Mouse (Mus musculus): ENCODE results near the gene Plcg2. TPM values are rescaled to one million over a fixed set of nuclear protein-coding genes. Genes with fewer than 3 reads are reported as not detected.

Plcg2 gene
- polyA plus RNA-seq, 1 experiment from 2014 or later, result 6.1 TPM

DNA sequence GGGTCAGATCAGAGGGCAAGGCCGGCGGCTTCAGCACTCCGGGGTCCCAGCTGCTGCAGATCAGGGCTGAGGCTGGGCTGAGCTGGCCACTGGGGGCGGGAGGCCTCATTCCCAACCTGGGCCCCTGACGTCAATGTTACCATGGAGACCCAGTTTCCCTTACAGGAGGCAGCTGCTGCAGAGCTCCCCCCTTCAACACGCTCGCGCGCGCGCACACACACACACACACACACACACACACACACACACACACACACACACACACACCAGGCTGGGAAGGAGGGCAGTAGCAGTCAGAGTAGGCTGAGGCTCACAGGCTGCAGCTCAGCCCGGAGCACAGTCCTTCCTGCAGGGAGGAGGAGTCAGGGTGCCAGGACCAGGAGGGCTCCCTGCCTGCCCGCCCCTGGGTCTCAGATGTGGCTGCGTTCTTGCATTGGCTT, 27.7 kb upstream of the Plcg2 start:
- Histone ChIP-seq H3K4me3 (peak overlapping the region; percentile 24), H3K27ac (no peak overlapping the region; the same call in 1 of the 2 replicates), H3K4me1 (replicated peaks) (peaks cover 12% of the 10 kb centered on the region), H3K4me2 (peak overlapping the region; percentile 57), H3K36me3 (no peaks in the 10 kb centered on the region), H3K9me3 (replicated peaks) (no peaks in the 10 kb centered on the region), H3K27me3 (no peaks in the 10 kb centered on the region), H3K9ac (no peak overlapping the region)
- ATAC-seq (replicated peaks; ENCODE audit: insufficient number of reproducible peaks, insufficient read depth, low FRiP score, low read depth), result peak; percentile 80
- WGBS, result under 1% methylated on average over 14 of the region's 14 CpGs

DNA sequence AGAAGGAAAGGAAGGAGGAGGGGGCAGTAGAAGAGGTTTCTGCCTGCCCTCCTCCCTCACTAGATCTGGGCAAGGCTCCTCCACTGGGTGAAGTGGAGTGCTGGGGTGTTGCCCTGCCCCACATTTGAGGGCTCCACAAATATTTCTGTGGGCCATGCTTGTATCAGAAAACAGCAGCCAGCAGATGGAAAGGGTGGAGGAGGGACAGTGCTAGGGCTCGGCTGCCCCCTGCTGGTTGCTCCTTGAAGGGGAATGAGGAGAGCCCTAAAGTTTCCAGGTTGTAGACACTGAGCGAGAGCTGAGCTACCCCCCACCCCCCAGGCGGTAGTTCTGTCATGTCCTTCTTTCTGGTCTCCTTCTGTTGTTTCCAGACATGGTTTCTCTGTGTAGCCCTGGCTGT, 26.9 kb upstream of the Plcg2 start:
- H3K27ac ChIP-seq, result no peak overlapping the region
- no peaks in the 10 kb centered on the region for H3K9me3 ChIP-seq (replicated peaks)
- H3K4me1 ChIP-seq (replicated peaks), result peaks cover 12% of the 10 kb centered on the region
- WGBS, result 9% methylated on average over 3 of the region's 3 CpGs
- H3K4me3 ChIP-seq, result no peak overlapping the region
- H3K9ac ChIP-seq, result no peak overlapping the region
- no peaks in the 10 kb centered on the region for H3K27me3 ChIP-seq
- H3K4me2 ChIP-seq, result no peak overlapping the region
- no peaks in the 10 kb centered on the region for H3K36me3 ChIP-seq
- ATAC-seq (replicated peaks; ENCODE audit: insufficient number of reproducible peaks, insufficient read depth, low FRiP score, low read depth), result no peak; the same call in 1 of the 2 replicates

DNA sequence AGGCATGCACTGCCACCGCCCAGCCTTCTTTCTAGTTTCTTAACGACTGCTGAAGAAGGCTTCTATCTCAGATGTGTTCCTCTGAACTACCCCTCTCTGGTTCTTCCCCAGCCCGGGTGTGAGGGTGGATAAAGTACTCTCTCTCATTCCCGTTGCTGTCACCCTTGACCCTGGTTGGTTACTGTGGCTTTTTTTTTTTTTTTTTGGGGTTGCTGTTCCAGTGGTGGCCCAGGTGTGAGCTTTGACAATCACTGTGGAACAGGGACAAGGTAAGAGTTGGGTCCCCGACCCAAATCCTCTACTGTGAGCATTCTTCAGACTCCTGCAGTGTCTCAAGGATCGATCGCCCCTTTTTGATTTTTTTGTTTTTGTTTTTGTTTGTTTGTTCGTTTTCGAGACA, 26.4 kb upstream of the Plcg2 start:
- no peak for ATAC-seq (replicated peaks; ENCODE audit: insufficient number of reproducible peaks, insufficient read depth, low FRiP score, low read depth)
- H3K27ac ChIP-seq, result no peak overlapping the region
- no peak overlapping the region for H3K4me3 ChIP-seq
- 68% methylated on average over 9 of the region's 9 CpGs for WGBS
- no peak overlapping the region for H3K4me2 ChIP-seq
- no peaks in the 10 kb centered on the region for H3K27me3 ChIP-seq
- peaks cover 12% of the 10 kb centered on the region for H3K4me1 ChIP-seq (replicated peaks)
- no peaks in the 10 kb centered on the region for H3K9me3 ChIP-seq (replicated peaks)
- no peak overlapping the region for H3K9ac ChIP-seq
- no peaks in the 10 kb centered on the region for H3K36me3 ChIP-seq

DNA sequence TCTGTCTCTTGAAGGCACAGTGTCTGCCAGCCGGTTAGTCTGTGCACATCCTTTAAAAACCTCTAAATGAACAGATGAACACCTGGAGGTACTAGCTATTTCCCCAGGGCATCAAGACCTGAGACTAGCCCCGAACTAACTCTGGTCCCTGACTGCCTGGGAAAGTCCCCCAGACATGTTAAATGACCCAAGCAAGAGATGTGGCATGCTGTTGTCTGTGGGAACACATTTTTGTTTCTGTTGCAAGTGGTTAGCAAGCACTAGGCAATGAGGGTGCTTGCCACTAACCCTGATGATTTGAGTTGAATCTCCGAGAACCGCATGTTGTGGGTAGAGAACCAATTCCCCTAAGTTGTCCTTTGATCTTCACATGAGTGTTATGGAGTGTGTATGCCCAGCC, 25.8 kb upstream of the Plcg2 start:
- H3K4me2 ChIP-seq, result no peak overlapping the region
- ATAC-seq (replicated peaks; ENCODE audit: insufficient number of reproducible peaks, insufficient read depth, low FRiP score, low read depth), result no peak
- no peaks in the 10 kb centered on the region for H3K9me3 ChIP-seq (replicated peaks)
- no peak overlapping the region for H3K27ac ChIP-seq
- no peaks in the 10 kb centered on the region for H3K27me3 ChIP-seq
- H3K36me3 ChIP-seq, result no peaks in the 10 kb centered on the region
- 85% methylated on average over 4 of the region's 4 CpGs for WGBS
- H3K4me1 ChIP-seq (replicated peaks), result peaks cover 12% of the 10 kb centered on the region
- no peak overlapping the region for H3K9ac ChIP-seq
- no peak overlapping the region for H3K4me3 ChIP-seq

DNA sequence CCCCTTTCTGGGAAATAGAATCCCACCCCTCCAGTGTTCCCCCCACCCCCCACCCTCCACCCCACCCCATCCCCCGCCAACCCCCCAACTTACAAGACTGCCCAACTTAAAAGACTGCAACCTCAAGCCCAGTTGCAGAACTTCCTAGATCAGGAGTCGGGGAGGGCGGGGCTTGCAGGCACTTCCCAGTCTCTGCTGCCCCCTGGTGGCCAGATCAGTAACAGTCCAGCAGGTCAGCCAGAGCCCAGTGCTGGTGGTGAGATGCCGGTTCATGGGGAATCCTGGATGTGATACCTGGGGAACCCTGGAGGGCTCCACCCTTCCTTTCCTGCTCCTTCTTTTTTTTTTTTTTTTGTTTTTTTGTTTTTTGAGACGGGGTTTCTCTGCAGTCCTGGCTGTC, 23.1 kb upstream of the Plcg2 start:
- 0% methylated on average over 5 of the region's 5 CpGs for WGBS
- Histone ChIP-seq H3K36me3 (no peaks in the 10 kb centered on the region), H3K9me3 (replicated peaks) (no peaks in the 10 kb centered on the region), H3K4me1 (replicated peaks) (peaks cover 8% of the 10 kb centered on the region), H3K27ac (no peak overlapping the region), H3K4me2 (no peak overlapping the region), H3K9ac (no peak overlapping the region), H3K27me3 (no peaks in the 10 kb centered on the region), H3K4me3 (no peak overlapping the region)
- peak; percentile 24; the same call in 1 of the 2 replicates for ATAC-seq (replicated peaks; ENCODE audit: insufficient number of reproducible peaks, insufficient read depth, low FRiP score, low read depth)

DNA sequence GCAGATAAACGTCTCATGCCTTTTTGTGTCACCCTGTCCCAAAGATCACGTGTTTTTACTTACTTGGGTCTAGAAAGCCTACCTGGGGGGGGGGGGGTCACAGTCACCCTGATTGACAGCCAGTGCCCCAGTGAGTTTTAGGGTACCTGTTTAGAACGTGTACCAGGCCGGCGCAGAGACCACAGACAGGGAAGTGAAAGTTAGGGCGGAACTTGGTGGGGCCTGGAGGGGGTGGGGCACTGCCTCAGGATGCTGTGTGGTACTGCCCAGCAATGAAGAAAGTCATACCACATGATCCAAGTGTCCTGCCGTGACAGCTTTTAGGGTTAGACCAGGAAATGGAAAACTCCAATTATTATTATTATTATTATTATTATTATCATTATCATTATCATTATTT, 22.3 kb upstream of the Plcg2 start:
- no peak overlapping the region for H3K4me3 ChIP-seq
- 73% methylated on average over 7 of the region's 7 CpGs for WGBS
- no peak for ATAC-seq (replicated peaks; ENCODE audit: insufficient number of reproducible peaks, insufficient read depth, low FRiP score, low read depth)
- H3K9me3 ChIP-seq (replicated peaks), result no peaks in the 10 kb centered on the region
- no peaks in the 10 kb centered on the region; the same call in 1 of the 2 replicates for H3K4me1 ChIP-seq (replicated peaks)
- H3K9ac ChIP-seq, result no peak overlapping the region
- H3K36me3 ChIP-seq, result no peaks in the 10 kb centered on the region
- H3K4me2 ChIP-seq, result no peak overlapping the region
- H3K27ac ChIP-seq, result no peak overlapping the region
- H3K27me3 ChIP-seq, result no peaks in the 10 kb centered on the region

DNA sequence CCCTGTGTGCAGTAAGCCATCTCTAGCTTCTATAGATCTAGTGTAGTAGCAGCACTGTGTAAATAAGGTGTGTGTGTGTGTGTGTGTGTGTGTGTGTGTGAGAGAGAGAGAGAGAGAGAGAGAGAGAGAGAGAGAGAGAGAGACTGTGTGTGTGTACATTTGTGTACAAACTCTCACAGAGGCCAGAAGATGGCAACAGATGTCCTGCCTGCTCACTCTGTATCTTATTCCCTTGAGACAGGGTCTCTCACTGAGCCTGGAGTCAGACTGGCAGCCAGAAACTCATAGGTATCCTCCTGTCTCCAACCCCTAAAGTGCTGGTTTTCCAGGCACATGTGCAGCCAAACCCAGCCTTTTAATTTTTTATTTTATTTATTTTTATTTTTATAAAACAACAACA, 20.0 kb upstream of the Plcg2 start:
- no peak for ATAC-seq (replicated peaks; ENCODE audit: insufficient number of reproducible peaks, insufficient read depth, low FRiP score, low read depth)
- Histone ChIP-seq H3K4me1 (replicated peaks) (no peaks in the 10 kb centered on the region), H3K9me3 (replicated peaks) (no peaks in the 10 kb centered on the region), H3K4me3 (no peak overlapping the region), H3K27me3 (no peaks in the 10 kb centered on the region), H3K36me3 (no peaks in the 10 kb centered on the region), H3K9ac (no peak overlapping the region), H3K4me2 (no peak overlapping the region), H3K27ac (no peak overlapping the region)

DNA sequence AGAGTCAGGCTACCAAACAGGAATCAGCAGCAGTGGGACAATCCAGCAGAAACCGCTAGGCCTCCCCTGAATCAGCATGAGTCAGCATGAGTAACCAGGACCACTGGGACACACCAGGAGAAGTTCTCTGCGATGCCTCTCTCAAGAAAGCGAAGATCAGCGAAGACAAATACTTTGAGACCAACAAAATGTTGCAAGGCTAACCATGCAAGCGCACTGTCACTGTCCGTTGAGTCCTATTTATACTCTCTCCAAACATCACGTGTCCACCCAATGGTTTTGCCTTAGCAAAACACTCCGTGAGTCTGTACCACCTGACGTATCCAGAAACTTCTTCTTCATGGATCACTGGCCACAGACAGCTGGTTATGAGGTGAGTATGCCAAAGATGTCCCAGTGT, 18.1 kb upstream of the Plcg2 start:
- 92% methylated on average over 9 of the region's 9 CpGs for WGBS

DNA sequence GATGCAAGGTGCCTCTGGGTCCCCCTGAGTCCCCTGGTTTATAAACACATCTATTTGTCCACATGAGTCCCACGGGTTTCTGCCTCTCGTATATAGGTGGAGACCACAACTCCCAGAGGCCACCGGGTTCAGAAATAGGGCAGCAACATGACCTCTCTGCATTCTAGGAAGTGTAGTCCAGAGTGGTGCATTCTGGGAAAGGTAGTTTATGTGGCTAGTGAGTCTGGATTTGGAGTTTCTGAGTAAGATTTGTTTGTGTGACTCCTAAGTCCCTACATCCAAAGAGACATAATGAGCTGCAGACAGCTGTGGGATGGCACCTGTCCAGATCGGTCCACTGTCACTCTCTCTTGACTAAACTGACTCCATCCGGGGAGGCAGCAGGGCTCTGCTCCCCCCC, 17.6 kb upstream of the Plcg2 start:
- no peak for ATAC-seq (replicated peaks; ENCODE audit: insufficient number of reproducible peaks, insufficient read depth, low FRiP score, low read depth)
- Histone ChIP-seq H3K4me2 (no peak overlapping the region), H3K27ac (no peak overlapping the region), H3K36me3 (no peaks in the 10 kb centered on the region), H3K4me1 (replicated peaks) (no peaks in the 10 kb centered on the region), H3K27me3 (no peaks in the 10 kb centered on the region), H3K4me3 (no peak overlapping the region), H3K9ac (no peak overlapping the region), H3K9me3 (replicated peaks) (no peaks in the 10 kb centered on the region)
- 73% methylated on average over 5 of the region's 5 CpGs for WGBS

More for the DNA sequence above, 18.1 kb upstream of the Plcg2 start:
- Histone ChIP-seq H3K36me3 (no peaks in the 10 kb centered on the region), H3K27ac (no peak overlapping the region), H3K9ac (no peak overlapping the region), H3K9me3 (replicated peaks) (no peaks in the 10 kb centered on the region), H3K4me1 (replicated peaks) (no peaks in the 10 kb centered on the region), H3K4me3 (no peak overlapping the region), H3K27me3 (no peaks in the 10 kb centered on the region), H3K4me2 (no peak overlapping the region)
- no peak for ATAC-seq (replicated peaks; ENCODE audit: insufficient number of reproducible peaks, insufficient read depth, low FRiP score, low read depth)

DNA sequence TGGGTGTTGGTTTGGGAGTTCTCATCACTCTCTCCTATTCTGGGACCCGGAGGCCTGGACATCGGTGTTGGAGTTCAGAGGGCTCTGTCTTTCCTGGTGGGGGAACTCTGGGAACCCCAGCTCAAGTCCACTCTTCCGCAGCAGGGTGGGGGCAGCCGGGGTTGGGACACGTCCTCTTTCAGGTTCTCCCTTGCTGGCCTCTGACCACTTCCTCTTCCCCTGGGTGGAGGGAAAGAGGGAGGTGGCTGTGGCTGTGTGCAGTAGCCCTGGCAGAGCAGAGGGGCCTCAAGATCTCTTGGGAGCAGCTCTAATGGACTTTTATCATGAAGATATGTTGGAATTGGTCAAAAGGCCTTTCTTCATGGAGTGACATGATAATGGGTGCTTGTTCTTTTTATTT, 16.3 kb upstream of the Plcg2 start:
- H3K4me3 ChIP-seq, result no peak overlapping the region
- no peak overlapping the region for H3K27ac ChIP-seq
- no peaks in the 10 kb centered on the region for H3K9me3 ChIP-seq (replicated peaks)
- no peaks in the 10 kb centered on the region for H3K27me3 ChIP-seq
- 64% methylated on average over 5 of the region's 5 CpGs for WGBS
- no peak overlapping the region for H3K4me2 ChIP-seq
- H3K36me3 ChIP-seq, result no peaks in the 10 kb centered on the region
- H3K9ac ChIP-seq, result no peak overlapping the region
- no peaks in the 10 kb centered on the region for H3K4me1 ChIP-seq (replicated peaks)
- no peak for ATAC-seq (replicated peaks; ENCODE audit: insufficient number of reproducible peaks, insufficient read depth, low FRiP score, low read depth)

DNA sequence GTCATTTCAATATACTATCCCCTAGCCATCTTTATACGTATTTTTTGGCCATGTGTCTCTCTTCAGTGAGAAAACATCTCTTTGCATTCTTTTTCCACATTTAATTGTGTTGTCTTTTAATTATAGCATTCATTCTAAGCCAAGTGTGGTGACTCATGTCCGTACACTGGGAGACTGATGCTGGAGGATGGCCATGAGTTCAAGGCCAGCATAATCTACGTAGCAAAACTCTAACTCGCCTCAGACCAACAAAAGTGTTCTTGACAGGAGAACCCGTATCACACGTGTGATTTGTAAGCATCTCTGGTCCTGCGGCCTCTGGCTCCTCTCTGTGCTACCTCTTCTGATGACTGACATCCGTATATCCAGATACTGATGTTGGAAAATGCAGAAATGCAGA, 13.4 kb upstream of the Plcg2 start:
- Histone ChIP-seq H3K4me3 (no peak overlapping the region), H3K4me2 (no peak overlapping the region), H3K27me3 (no peaks in the 10 kb centered on the region), H3K4me1 (replicated peaks) (no peaks in the 10 kb centered on the region), H3K36me3 (no peaks in the 10 kb centered on the region), H3K9ac (no peak overlapping the region), H3K27ac (no peak overlapping the region), H3K9me3 (replicated peaks) (no peaks in the 10 kb centered on the region)
- WGBS, result 78% methylated on average over 8 of the region's 8 CpGs
- ATAC-seq (replicated peaks; ENCODE audit: insufficient number of reproducible peaks, insufficient read depth, low FRiP score, low read depth), result no peak

DNA sequence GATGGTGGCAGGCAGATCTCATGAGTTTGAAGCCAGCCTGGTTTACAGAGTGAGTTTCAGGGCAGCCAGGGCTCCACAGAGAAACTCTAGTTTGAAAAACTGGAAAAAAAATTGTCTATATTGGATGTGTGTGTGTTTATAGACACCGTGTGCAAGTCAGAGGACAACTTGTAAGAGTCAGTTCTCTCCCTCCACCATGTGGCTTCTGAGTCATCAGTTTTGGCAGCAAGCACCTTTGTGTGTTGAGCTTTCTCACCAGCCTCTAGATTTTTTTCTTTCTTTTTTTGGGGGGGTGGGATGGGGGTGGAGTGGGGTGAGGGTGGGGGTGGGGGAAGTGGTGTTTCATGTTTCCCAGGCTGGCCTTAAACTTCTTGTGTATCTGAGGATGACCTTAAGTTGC, 12.8 kb upstream of the Plcg2 start:
- H3K4me2 ChIP-seq, result no peak overlapping the region
- no peaks in the 10 kb centered on the region for H3K27me3 ChIP-seq
- H3K4me1 ChIP-seq (replicated peaks), result no peaks in the 10 kb centered on the region
- WGBS, result 61% methylated on average over 1 of the region's 1 CpGs
- no peak overlapping the region for H3K27ac ChIP-seq
- H3K4me3 ChIP-seq, result no peak overlapping the region
- no peaks in the 10 kb centered on the region for H3K9me3 ChIP-seq (replicated peaks)
- no peaks in the 10 kb centered on the region for H3K36me3 ChIP-seq
- no peak for ATAC-seq (replicated peaks; ENCODE audit: insufficient number of reproducible peaks, insufficient read depth, low FRiP score, low read depth)
- H3K9ac ChIP-seq, result no peak overlapping the region
